Mouse (Mus musculus) heart, embryonic 16.5 days (tissue): ENCODE measurements around the gene Alkbh3. TPM values are rescaled to one million over a fixed set of nuclear protein-coding genes. Genes with fewer than 3 reads are reported as not detected.
A peak's percentile ranks its signal among the peaks of the same experiment; 100 is the strongest.

Experiments
- ATAC-seq: fragments of 200-750 bp; cut with Nextera tagmentation; replicated peaks from 2 replicates; pipeline ENCODE4 v1.8.0; 2017; ENCODE audit warnings: moderate number of reproducible peaks; ENCODE audit not compliant: insufficient read depth, low FRiP score; ENCODE audit errors: extremely low read depth
- H3K27ac ChIP-seq: fragments of 300-500 bp; sonication (generic); 2 replicates; pipeline ENCODE4 v1.5.1; 2014; ENCODE audit warnings: mild to moderate bottlenecking, low read length, control low read depth, moderate library complexity
- H3K27me3 ChIP-seq: fragments of 300-500 bp; sonication (generic); 2 replicates; pipeline ENCODE4 v1.6.1; 2014; ENCODE audit warnings: low read length, mixed read lengths; ENCODE audit not compliant: control insufficient read depth, insufficient read depth
- H3K36me3 ChIP-seq: fragments of 300-500 bp; sonication (generic); 2 replicates; pipeline ENCODE4 v1.6.1; 2014; ENCODE audit not compliant: control insufficient read depth, insufficient read depth
- H3K4me1 ChIP-seq: fragments of 300-500 bp; sonication (generic); 2 replicates; pipeline ENCODE4 v1.6.1; 2014; ENCODE audit warnings: low read length, mixed read lengths; ENCODE audit not compliant: control insufficient read depth, insufficient read depth
- H3K4me2 ChIP-seq: fragments of 300-500 bp; sonication (generic); 2 replicates; pipeline ENCODE4 v1.6.1; 2014; ENCODE audit warnings: low read depth, mild to moderate bottlenecking, control low read depth, low read length
- H3K4me3 ChIP-seq: fragments of 300-500 bp; sonication (generic); 2 replicates; pipeline ENCODE4 v1.5.1; 2014; ENCODE audit warnings: mild to moderate bottlenecking, control low read depth, low read length
- H3K9ac ChIP-seq: fragments of 300-500 bp; sonication (generic); 2 replicates; pipeline ENCODE4 v1.6.1; 2014; ENCODE audit warnings: low read length, control low read depth
- H3K9me3 ChIP-seq: fragments of 300-500 bp; sonication (generic); replicated peaks from 2 replicates; pipeline ENCODE4 v1.6.1; 2016; ENCODE audit warnings: low read length; ENCODE audit not compliant: control insufficient read depth
- WGBS: fragments of 180-500 bp; shearing (Covaris S2); extraction: QIAGEN DNeasy Blood & Tissue Kit; methylation state at CpG from one replicate; pipeline ENCODE4 v1.1.7; 2014; 5-methylcytosine and 5-hydroxymethylcytosine counted together
- polyA plus RNA-seq: library from polyadenylated mRNA; unstranded; fragments of >200 nt; fragmentation: Nextera tagmentation; extraction: Ambion mirVana; gene quantifications from 2 replicates; pipeline ENCODE4 v1.2.1, GENCODE M21; 2015

Gene Alkbh3
- polyA plus RNA-seq, 1 experiment from 2014 or later = 64.8 TPM

DNA sequence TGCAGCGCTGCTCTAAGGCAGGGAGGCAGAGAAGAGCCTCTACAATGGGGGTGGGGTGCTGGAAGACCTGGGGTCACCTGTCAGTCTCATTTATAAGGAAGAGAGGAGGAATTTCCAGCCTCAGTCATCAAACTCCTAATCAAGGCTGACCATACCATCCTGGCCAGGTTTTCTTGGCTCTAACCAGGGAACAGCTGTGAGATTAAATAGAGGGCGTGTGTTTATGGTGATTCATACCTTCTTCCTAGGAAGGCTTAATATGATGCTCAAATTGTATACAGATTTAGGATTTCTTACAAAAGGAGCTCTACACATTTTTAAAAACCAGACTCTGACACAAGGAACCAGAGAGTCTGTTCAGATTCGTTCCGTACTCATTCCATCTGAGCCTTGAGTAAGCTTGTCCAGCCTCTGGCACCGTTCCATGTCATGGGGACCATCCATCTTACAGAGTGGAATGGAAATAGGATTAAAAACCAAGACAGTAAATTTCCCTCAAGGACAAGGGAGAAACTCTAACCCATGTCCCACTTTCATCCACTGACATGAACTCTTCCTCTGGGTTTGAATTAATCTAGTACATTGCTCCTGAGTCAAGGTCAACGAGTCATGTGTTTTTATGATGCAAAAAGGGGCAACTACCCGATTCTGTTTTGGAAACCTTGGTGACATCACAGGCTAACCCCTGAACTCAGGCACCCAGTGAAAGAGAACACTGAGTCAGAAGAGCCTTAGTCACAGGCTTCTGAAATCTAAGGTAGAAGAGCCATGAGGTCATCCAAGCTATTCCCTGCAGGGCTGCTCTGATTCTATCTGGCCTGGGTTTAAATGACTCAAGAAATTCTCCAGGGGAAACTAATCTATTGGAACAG is 31.1 kb downstream of the Alkbh3 start:
- ATAC-seq = no peak
- Histone ChIP-seq H3K9ac (no peak overlapping the region), H3K4me3 (no peak overlapping the region), H3K27ac (no peak overlapping the region), H3K9me3 (no peaks in the 10 kb centered on the region), H3K27me3 (0 out of 2 replicates have a peak, but pooled peaks cover 3% of the 10 kb centered on the region), H3K4me1 (peaks cover 8% of the 10 kb centered on the region), H3K36me3 (peaks cover 27% of the 10 kb centered on the region), H3K4me2 (no peak overlapping the region)
- 85% methylated on average over 7 of the region's 7 CpGs for WGBS

DNA sequence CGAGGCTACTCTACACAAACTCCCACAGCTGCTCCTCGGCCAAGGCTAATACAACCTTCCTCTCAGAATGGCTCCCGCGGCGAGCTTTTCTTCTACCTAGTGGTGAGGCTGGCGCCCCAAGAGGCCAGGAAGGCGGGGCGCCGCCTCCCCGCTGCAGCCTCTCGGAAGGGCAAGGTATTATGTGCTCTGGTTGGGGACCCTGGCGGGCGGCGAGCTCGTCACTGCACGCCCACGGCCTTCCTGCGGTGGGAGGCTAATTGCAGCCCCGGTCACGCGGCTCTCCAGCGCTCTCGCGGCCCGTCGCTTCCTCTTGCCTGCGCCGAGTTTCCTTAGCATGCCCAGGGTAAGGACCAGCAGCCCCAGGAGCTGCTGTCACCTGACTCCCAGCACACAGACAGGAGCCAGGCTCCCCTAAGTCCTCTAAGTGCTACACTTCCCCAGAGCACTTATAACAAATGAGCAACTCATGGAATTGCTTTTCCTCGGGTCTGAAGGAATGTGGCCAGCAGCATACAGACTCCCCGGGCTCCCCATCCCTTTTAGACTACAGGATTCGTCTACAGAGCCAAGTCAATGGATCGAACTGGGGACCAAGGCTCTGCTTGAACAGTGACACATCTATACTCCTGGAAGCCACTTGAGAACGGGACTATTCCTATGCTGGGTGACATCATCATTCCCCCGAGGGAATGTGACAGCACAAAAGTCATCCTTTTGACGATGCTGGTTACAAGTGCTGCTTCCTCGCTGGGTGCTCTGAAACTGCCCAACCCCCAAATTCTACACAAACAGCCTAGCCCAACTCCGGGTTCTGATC is 34.0 kb downstream of the Alkbh3 start:
- Histone ChIP-seq H3K27me3 (peaks cover 3% of the 10 kb centered on the region; the same call in 1 of the 2 replicates), H3K4me2 (peak overlapping the region; percentile 76), H3K9me3 (no peaks in the 10 kb centered on the region), H3K9ac (peak overlapping the region; percentile 65), H3K36me3 (peaks cover 22% of the 10 kb centered on the region), H3K4me1 (peaks cover 8% of the 10 kb centered on the region), H3K4me3 (peak overlapping the region; percentile 50), H3K27ac (peak overlapping the region; percentile 14; the same call in 1 of the 2 replicates)
- peak; percentile 61 for ATAC-seq
- WGBS = 2% methylated on average over 37 of the region's 37 CpGs

GRCm38 (mm10) chr2:93975526-93976435 is 34.8 kb downstream of the Alkbh3 start:
- peak overlapping the region; percentile 76 for H3K4me2 ChIP-seq
- peaks cover 3% of the 10 kb centered on the region; the same call in 1 of the 2 replicates for H3K27me3 ChIP-seq
- H3K9ac ChIP-seq = peak overlapping the region; percentile 65
- no peaks in the 10 kb centered on the region for H3K9me3 ChIP-seq
- WGBS = 29% methylated on average over 21 of the region's 21 CpGs
- ATAC-seq = no peak
- H3K4me1 ChIP-seq = peaks cover 8% of the 10 kb centered on the region
- H3K4me3 ChIP-seq = peak overlapping the region; percentile 50
- peaks cover 14% of the 10 kb centered on the region for H3K36me3 ChIP-seq
- no peak overlapping the region for H3K27ac ChIP-seq

DNA sequence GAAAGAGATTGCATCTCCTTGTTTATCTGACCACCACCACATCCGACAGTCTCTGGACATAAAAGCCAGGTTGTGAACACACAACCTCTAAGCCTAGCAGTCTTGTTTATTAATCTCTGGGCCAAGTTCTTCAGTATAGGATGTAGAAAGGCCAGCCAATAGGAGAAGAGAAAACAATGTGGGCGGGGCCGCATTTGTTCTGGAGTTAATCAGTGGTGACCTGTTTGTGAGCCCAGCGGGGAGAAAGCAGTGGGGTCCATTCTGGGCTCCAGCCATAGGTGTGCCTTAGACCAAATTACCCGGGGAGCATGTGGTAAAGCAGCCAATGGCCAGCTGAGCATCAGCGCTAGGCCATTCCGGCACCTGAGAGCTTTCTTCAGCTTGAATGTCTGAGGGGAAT is 35.6 kb downstream of the Alkbh3 start:
- Histone ChIP-seq H3K9ac (no peak overlapping the region), H3K9me3 (no peaks in the 10 kb centered on the region), H3K4me3 (no peak overlapping the region), H3K36me3 (peaks cover 8% of the 10 kb centered on the region; the same call in 1 of the 2 replicates), H3K4me2 (no peak overlapping the region), H3K4me1 (peaks cover 8% of the 10 kb centered on the region), H3K27me3 (peaks cover 3% of the 10 kb centered on the region; the same call in 1 of the 2 replicates), H3K27ac (no peak overlapping the region)
- WGBS = 57% methylated on average over 7 of the region's 7 CpGs
- no peak for ATAC-seq

GRCm38 (mm10) chr2:93971647-93972046 is 39.0 kb downstream of the Alkbh3 start:
- Histone ChIP-seq H3K4me2 (no peak overlapping the region), H3K36me3 (no peaks in the 10 kb centered on the region), H3K4me3 (no peak overlapping the region), H3K9ac (no peak overlapping the region), H3K27ac (no peak overlapping the region), H3K9me3 (no peaks in the 10 kb centered on the region), H3K4me1 (peaks cover 1% of the 10 kb centered on the region), H3K27me3 (peaks cover 3% of the 10 kb centered on the region; the same call in 1 of the 2 replicates)
- 70% methylated on average over 3 of the region's 3 CpGs for WGBS
- ATAC-seq = no peak

- no peak overlapping the region for H3K27ac ChIP-seq
- no peak overlapping the region for H3K9ac ChIP-seq
- ATAC-seq = no peak
- H3K4me2 ChIP-seq = no peak overlapping the region
- no peaks in the 10 kb centered on the region for H3K27me3 ChIP-seq
- H3K4me1 ChIP-seq = no peaks in the 10 kb centered on the region
- WGBS = 61% methylated on average over 7 of the region's 7 CpGs
- H3K36me3 ChIP-seq = no peaks in the 10 kb centered on the region
- H3K4me3 ChIP-seq = no peak overlapping the region
- no peaks in the 10 kb centered on the region for H3K9me3 ChIP-seq
These were observed 46.0 kb downstream of the Alkbh3 start for GRCm38 (mm10) chr2:93964494-93965160.

- Histone ChIP-seq H3K27ac (no peak overlapping the region), H3K9me3 (no peaks in the 10 kb centered on the region), H3K4me1 (no peaks in the 10 kb centered on the region), H3K4me2 (no peak overlapping the region), H3K9ac (no peak overlapping the region), H3K36me3 (no peaks in the 10 kb centered on the region), H3K4me3 (no peak overlapping the region), H3K27me3 (no peaks in the 10 kb centered on the region)
- ATAC-seq = no peak
- 50% methylated on average over 1 of the region's 1 CpGs for WGBS
These were observed 46.8 kb downstream of the Alkbh3 start for GRCm38 (mm10) chr2:93963802-93964201.

DNA sequence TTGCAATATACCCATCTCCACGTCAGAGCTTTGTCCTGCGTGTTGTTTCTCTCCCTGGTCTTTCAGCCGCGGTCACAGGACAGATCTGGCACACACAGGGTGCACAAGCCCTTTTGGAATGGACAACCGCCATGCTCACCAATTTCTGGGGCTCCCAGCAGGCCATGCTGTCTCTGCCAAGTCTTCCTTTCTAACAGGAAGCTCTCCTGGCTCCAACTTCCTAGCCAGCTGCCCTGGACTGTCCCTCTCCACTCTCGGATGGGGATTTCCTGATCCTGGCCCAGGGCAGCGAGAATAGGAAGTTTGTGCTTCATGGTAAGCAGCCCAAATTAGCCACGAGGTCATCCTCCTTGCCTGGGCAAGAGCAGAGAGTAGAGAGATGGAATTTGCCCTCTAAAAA is 48.9 kb downstream of the Alkbh3 start:
- no peak overlapping the region for H3K4me2 ChIP-seq
- H3K27ac ChIP-seq = no peak overlapping the region
- H3K36me3 ChIP-seq = no peaks in the 10 kb centered on the region
- H3K27me3 ChIP-seq = peaks cover 11% of the 10 kb centered on the region
- ATAC-seq = no peak
- H3K9me3 ChIP-seq = no peaks in the 10 kb centered on the region
- H3K4me1 ChIP-seq = no peaks in the 10 kb centered on the region
- 56% methylated on average over 8 of the region's 8 CpGs for WGBS
- no peak overlapping the region for H3K4me3 ChIP-seq
- no peak overlapping the region for H3K9ac ChIP-seq
